Mouse (Mus musculus): ENCODE data around the gene Ehbp1l1. TPM values are rescaled to one million over a fixed set of nuclear protein-coding genes. Genes with fewer than 3 reads are reported as not detected.

Ehbp1l1 gene
- polyA plus RNA-seq, 1 experiment from 2014 or later, result 6.1 TPM

DNA sequence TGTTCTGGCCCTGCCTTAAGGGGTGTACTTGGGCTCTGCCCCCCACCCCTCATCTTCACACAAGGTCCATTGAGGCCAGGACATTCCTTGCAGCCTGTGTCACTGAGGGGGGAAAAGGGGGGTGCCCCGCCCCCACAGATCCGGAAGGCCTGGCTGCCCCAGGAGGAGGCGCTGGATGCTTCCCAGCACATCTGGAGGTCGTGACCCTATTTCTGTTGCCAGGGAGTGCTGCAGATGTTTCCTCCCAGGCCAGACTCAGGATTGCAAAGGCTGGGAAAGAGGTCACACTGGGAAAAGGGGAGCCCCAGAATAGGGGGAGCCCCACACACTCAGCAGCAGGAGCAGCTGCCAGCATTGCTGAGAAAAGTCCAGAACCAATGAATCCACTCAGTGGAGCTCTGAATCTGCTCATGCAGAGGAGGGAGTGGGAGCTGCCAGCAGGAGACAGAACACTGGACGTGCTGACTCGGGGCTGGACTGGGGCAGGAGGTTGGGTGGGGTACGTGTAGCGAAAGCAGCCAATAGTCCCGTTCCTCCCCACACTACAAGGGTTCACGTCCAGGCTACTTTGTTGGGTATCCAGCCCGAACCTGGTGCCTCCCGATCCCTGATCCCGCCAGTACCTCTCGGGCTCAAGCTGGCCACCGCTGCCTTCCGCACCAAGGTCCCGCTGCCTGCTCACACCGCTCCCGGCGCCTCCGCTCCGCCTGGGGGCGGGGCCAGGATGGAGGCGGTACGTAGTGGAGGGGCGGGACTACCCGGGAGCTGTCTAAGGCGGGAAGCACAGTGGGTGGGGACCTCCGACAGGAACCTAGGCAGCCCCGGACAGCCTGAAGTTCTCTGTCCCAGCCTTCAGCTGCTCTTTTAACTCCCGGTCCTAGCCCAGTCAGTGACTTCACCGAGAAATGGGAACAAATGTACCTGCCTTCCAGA, 62.9 kb downstream of the Ehbp1l1 start, which contains the start of gene Sipa1:
Sipa1 (minus strand) TSS at position 727 of the 933 bp plus-strand sequence.
- Histone ChIP-seq H3K27ac (replicated peaks; ENCODE audit: low read depth, low read length) (peak within 1 kb of the TSS; percentile 89), H3K9ac (ENCODE audit: low read length) (peak within 1 kb of the TSS; percentile 57), H3K9me3 (ENCODE audit: control insufficient read depth, low read length) (no peaks in the 10 kb centered on the region), H3K4me1 (ENCODE audit: control insufficient read depth, insufficient read depth, low read length) (peaks cover 18% of the 10 kb centered on the region), H3K27me3 (ENCODE audit: control insufficient read depth, insufficient read depth, low read length) (no peaks in the 10 kb centered on the region), H3K36me3 (ENCODE audit: control insufficient read depth, insufficient read depth, low read length) (peaks cover 21% of the 10 kb centered on the region; the same call in 1 of the 2 replicates), H3K4me3 (ENCODE audit: low read depth, low read length) (peak within 1 kb of the TSS; percentile 48), H3K4me2 (ENCODE audit: low read depth, severe bottlenecking) (peak within 1 kb of the TSS; percentile 80)
- ATAC-seq (ENCODE audit: insufficient number of reproducible peaks, low FRiP score, low TSS enrichment, low read depth) (peak; percentile 86), DNase-seq (ENCODE audit: low spot score) (peak; percentile 92)
- 1% methylated on average over 32 of the region's 32 CpGs for WGBS

DNA sequence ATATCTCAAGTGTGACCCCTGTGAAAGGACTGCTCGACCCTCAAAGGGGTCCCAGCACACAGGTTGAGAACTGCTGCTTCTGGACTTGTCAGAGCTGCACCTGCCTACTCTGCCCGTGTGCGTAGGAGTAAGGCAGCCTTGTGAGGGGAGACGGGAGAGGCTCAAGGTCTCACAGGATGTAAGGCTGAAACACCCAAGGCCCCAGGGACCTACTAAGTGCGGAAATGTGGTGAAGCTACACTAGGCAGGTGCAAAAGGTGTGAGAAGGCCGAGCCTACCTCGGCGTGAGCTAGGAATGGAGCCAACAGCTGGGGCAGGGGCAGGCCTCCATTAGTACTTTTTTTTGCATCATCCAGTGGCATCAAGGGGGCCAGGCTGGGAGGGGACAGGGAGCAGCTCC, 63.8 kb downstream of the Ehbp1l1 start:
- Histone ChIP-seq H3K4me3 (ENCODE audit: low read depth, low read length) (peak overlapping the region; percentile 48), H3K27ac (replicated peaks; ENCODE audit: low read depth, low read length) (peak overlapping the region; percentile 89; the same call in 1 of the 2 replicates), H3K9me3 (ENCODE audit: control insufficient read depth, low read length) (no peaks in the 10 kb centered on the region), H3K36me3 (ENCODE audit: control insufficient read depth, insufficient read depth, low read length) (peaks cover 19% of the 10 kb centered on the region; the same call in 1 of the 2 replicates), H3K9ac (ENCODE audit: low read length) (peak overlapping the region; percentile 57), H3K27me3 (ENCODE audit: control insufficient read depth, insufficient read depth, low read length) (no peaks in the 10 kb centered on the region), H3K4me1 (ENCODE audit: control insufficient read depth, insufficient read depth, low read length) (peaks cover 18% of the 10 kb centered on the region), H3K4me2 (ENCODE audit: low read depth, severe bottlenecking) (peak overlapping the region; percentile 80)
- 78% methylated on average over 8 of the region's 8 CpGs for WGBS
- no peak for ATAC-seq (ENCODE audit: insufficient number of reproducible peaks, low FRiP score, low TSS enrichment, low read depth)
- no peak for DNase-seq (ENCODE audit: low spot score)

DNA sequence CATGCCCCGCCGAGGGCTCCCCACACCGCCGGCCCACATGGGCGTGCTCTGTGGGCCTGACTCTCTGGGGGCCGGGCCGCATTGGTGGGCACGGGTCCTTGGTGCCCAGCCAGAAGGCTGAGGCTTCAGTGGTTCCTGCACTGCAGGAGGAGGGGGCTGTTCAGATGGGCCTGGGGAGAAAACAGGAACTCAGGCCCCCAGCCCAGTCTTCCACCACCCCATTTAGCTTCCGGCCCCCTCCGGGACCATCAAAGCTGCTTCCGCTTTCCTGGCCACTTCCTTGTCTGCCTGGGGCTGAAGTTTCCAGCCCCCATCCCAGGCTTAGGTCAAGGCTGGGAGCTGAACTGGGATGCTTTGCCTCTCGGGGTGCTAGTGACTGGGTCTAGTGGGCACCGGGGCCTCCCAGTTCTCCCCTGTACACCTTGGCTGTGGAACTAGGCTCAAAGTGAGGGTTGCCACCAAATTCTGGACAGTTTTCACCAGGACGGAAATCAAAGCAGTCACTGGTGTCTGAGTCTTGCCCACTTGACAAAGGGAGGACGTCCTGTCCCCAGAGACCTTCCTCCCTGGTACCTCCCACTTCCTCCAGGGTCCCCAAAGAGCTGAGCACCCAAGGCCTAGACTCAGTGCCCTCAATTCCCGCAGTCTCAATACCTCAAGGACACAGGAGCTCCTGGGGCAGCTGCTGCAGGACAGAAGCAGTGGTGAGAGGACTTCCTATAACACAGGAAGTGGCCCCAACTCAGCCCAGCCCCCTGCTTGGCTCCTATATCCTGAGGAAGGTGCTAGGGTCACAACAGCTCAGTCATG, 65.0 kb downstream of the Ehbp1l1 start:
- H3K9ac ChIP-seq (ENCODE audit: low read length), result peak overlapping the region; percentile 28
- peak overlapping the region; percentile 21; the same call in 1 of the 2 replicates for H3K4me2 ChIP-seq (ENCODE audit: low read depth, severe bottlenecking)
- H3K4me3 ChIP-seq (ENCODE audit: low read depth, low read length), result no peak overlapping the region
- DNase-seq (ENCODE audit: low spot score) (no peak), ATAC-seq (ENCODE audit: insufficient number of reproducible peaks, low FRiP score, low TSS enrichment, low read depth) (no peak)
- H3K9me3 ChIP-seq (ENCODE audit: control insufficient read depth, low read length), result no peaks in the 10 kb centered on the region
- no peaks in the 10 kb centered on the region for H3K27me3 ChIP-seq (ENCODE audit: control insufficient read depth, insufficient read depth, low read length)
- H3K4me1 ChIP-seq (ENCODE audit: control insufficient read depth, insufficient read depth, low read length), result peaks cover 18% of the 10 kb centered on the region
- H3K36me3 ChIP-seq (ENCODE audit: control insufficient read depth, insufficient read depth, low read length), result peaks cover 15% of the 10 kb centered on the region; the same call in 1 of the 2 replicates
- no peak overlapping the region for H3K27ac ChIP-seq (replicated peaks; ENCODE audit: low read depth, low read length)
- 84% methylated on average over 16 of the region's 16 CpGs for WGBS

Small RNAs within 50 kb of the gene (microRNA-seq; reads per million reads assigned to microRNA genes)
- gene Mir6987, result not detected

Other genes with a start within 250 kb of the Ehbp1l1 start
- gene Mus81, start 237.9 kb downstream of the Ehbp1l1 start, polyA plus RNA-seq (2014; fragmentation: Nextera tagmentation; extraction: Ambion mirVana), result 37.0 and 39.7 TPM in 2 replicates
- 3,315 and 3,495 TPM in 2 replicates for gene Cfl1, start 235.9 kb downstream of the Ehbp1l1 start, polyA plus RNA-seq (2014; fragmentation: Nextera tagmentation; extraction: Ambion mirVana)
- 0.35 TPM in 1 of 2 replicates, not detected in the other for gene 1700020D05Rik, start 222.5 kb downstream of the Ehbp1l1 start, polyA plus RNA-seq (2014; fragmentation: Nextera tagmentation; extraction: Ambion mirVana)
- gene Snx32, start 215.8 kb downstream of the Ehbp1l1 start, polyA plus RNA-seq (2014; fragmentation: Nextera tagmentation; extraction: Ambion mirVana), result 8.6 and 9.0 TPM in 2 replicates
- 0.74 and 0.79 TPM in 2 replicates for gene Ovol1, start 165.7 kb downstream of the Ehbp1l1 start, polyA plus RNA-seq (2014; fragmentation: Nextera tagmentation; extraction: Ambion mirVana)
- gene Ap5b1, start 158.3 kb downstream of the Ehbp1l1 start, polyA plus RNA-seq (2014; fragmentation: Nextera tagmentation; extraction: Ambion mirVana), result 1.2 and 1.4 TPM in 2 replicates
- gene Rnaseh2c, start 124.4 kb downstream of the Ehbp1l1 start, polyA plus RNA-seq (2014; fragmentation: Nextera tagmentation; extraction: Ambion mirVana), result 173 and 185 TPM in 2 replicates
- 33.6 and 36.6 TPM in 2 replicates for gene Kat5, start 116.1 kb downstream of the Ehbp1l1 start, polyA plus RNA-seq (2014; fragmentation: Nextera tagmentation; extraction: Ambion mirVana)
- 40.9 and 41.4 TPM in 2 replicates for gene Rela, start 88.8 kb downstream of the Ehbp1l1 start, polyA plus RNA-seq (2014; fragmentation: Nextera tagmentation; extraction: Ambion mirVana)
- gene Sipa1, start 62.6 kb downstream of the Ehbp1l1 start, polyA plus RNA-seq (2014; fragmentation: Nextera tagmentation; extraction: Ambion mirVana), result 19.0 and 19.4 TPM in 2 replicates
- 14.9 and 17.4 TPM in 2 replicates for gene Map3k11, start 37.6 kb downstream of the Ehbp1l1 start, polyA plus RNA-seq (2014; fragmentation: Nextera tagmentation; extraction: Ambion mirVana)
- gene Pcnx3, start 37.4 kb downstream of the Ehbp1l1 start, polyA plus RNA-seq (2014; fragmentation: Nextera tagmentation; extraction: Ambion mirVana), result 29.1 and 32.2 TPM in 2 replicates
- gene Kcnk7, start 21.9 kb downstream of the Ehbp1l1 start, polyA plus RNA-seq (2014; fragmentation: Nextera tagmentation; extraction: Ambion mirVana), result not detected in 2 replicates
- gene Fam89b, start 3.3 kb upstream of the Ehbp1l1 start, polyA plus RNA-seq (2014; fragmentation: Nextera tagmentation; extraction: Ambion mirVana), result 147 and 152 TPM in 2 replicates
- 3.0 and 9.7 TPM in 2 replicates for gene Ltbp3, start 14.6 kb upstream of the Ehbp1l1 start, polyA plus RNA-seq (2014; fragmentation: Nextera tagmentation; extraction: Ambion mirVana)
- gene Scyl1, start 45.1 kb upstream of the Ehbp1l1 start, polyA plus RNA-seq (2014; fragmentation: Nextera tagmentation; extraction: Ambion mirVana), result 65.8 and 66.6 TPM in 2 replicates
- gene Frmd8, start 149.0 kb upstream of the Ehbp1l1 start, polyA plus RNA-seq (2014; fragmentation: Nextera tagmentation; extraction: Ambion mirVana), result 21.2 and 24.4 TPM in 2 replicates
- gene Slc25a45, start 151.5 kb upstream of the Ehbp1l1 start, polyA plus RNA-seq (2014; fragmentation: Nextera tagmentation; extraction: Ambion mirVana), result 1.5 TPM in 2 replicates
- gene Tigd3, start 167.8 kb upstream of the Ehbp1l1 start, polyA plus RNA-seq (2014; fragmentation: Nextera tagmentation; extraction: Ambion mirVana), result 4.7 and 5.1 TPM in 2 replicates
- gene Dpf2, start 186.7 kb upstream of the Ehbp1l1 start, polyA plus RNA-seq (2014; fragmentation: Nextera tagmentation; extraction: Ambion mirVana), result 209 and 218 TPM in 2 replicates
- 1.5 and 2.2 TPM in 2 replicates for gene Cdc42ep2, start 198.5 kb upstream of the Ehbp1l1 start, polyA plus RNA-seq (2014; fragmentation: Nextera tagmentation; extraction: Ambion mirVana)
- gene Pola2, start 237.9 kb upstream of the Ehbp1l1 start, polyA plus RNA-seq (2014; fragmentation: Nextera tagmentation; extraction: Ambion mirVana), result 109 and 111 TPM in 2 replicates

All from limb, embryonic 11.5 days (tissue).